Mouse (Mus musculus) hindbrain, embryonic 15.5 days (tissue): ENCODE data around the gene Atp6v1e2. TPM values are rescaled to one million over a fixed set of nuclear protein-coding genes. Genes with fewer than 3 reads are reported as not detected.

Source experiments
- ATAC-seq: fragments of 200-750 bp; cut with Nextera tagmentation; 2 replicates; pipeline ENCODE4 v1.8.0; 2017; ENCODE audit warnings: low read depth, moderate number of reproducible peaks, moderate TSS enrichment; ENCODE audit not compliant: low FRiP score
- H3K27ac ChIP-seq: fragments of 300-500 bp; sonication (generic); replicated peaks from 2 replicates; pipeline ENCODE4 v1.5.1; 2015; ENCODE audit warnings: mild to moderate bottlenecking, inconsistent platforms
- H3K27me3 ChIP-seq: fragments of 300-500 bp; sonication (generic); 2 replicates; pipeline ENCODE4 v1.6.1; 2015; ENCODE audit warnings: control low read depth, inconsistent platforms
- H3K36me3 ChIP-seq: fragments of 300-500 bp; sonication (generic); 2 replicates; pipeline ENCODE4 v1.6.1; 2015; ENCODE audit warnings: control low read depth, inconsistent platforms
- H3K4me1 ChIP-seq: fragments of 300-500 bp; sonication (generic); replicated peaks from 2 replicates; pipeline ENCODE4 v1.6.1; 2015; ENCODE audit warnings: control low read depth, inconsistent platforms
- H3K4me2 ChIP-seq: fragments of 300-500 bp; sonication (generic); 2 replicates; pipeline ENCODE4 v1.6.1; 2015; ENCODE audit warnings: moderate library complexity, mild to moderate bottlenecking, inconsistent platforms
- H3K4me3 ChIP-seq: fragments of 300-500 bp; sonication (generic); 2 replicates; pipeline ENCODE4 v1.5.1; 2015; ENCODE audit warnings: mild to moderate bottlenecking, inconsistent platforms
- H3K9ac ChIP-seq: fragments of 300-500 bp; sonication (generic); 2 replicates; pipeline ENCODE4 v1.6.1; 2015; ENCODE audit warnings: inconsistent platforms
- H3K9me3 ChIP-seq: fragments of 300-500 bp; sonication (generic); 2 replicates; pipeline ENCODE4 v1.6.1; 2016; ENCODE audit warnings: control low read depth, inconsistent platforms
- WGBS: fragments of 180-500 bp; shearing (Covaris S2); methylation state at CpG from one replicate; pipeline ENCODE4 v1.1.7; 2015; 5-methylcytosine and 5-hydroxymethylcytosine counted together
- polyA plus RNA-seq: library from polyadenylated mRNA; unstranded; fragments of >200 nt; fragmentation: Nextera tagmentation; extraction: Ambion mirVana; gene quantifications from 2 replicates; pipeline ENCODE4 v1.2.1, GENCODE M21; 2015

Gene Atp6v1e2
- polyA plus RNA-seq, 1 experiment from 2014 or later, result 0.16 TPM

- ATAC-seq, result no peak
- no peak overlapping the region for H3K4me3 ChIP-seq
- no peaks in the 10 kb centered on the region for H3K27me3 ChIP-seq
- no peak overlapping the region for H3K27ac ChIP-seq
- H3K9me3 ChIP-seq, result no peaks in the 10 kb centered on the region
- no peak overlapping the region for H3K4me2 ChIP-seq
- H3K4me1 ChIP-seq, result peaks cover 14% of the 10 kb centered on the region
- H3K36me3 ChIP-seq, result no peaks in the 10 kb centered on the region
- H3K9ac ChIP-seq, result no peak overlapping the region
- 93% methylated on average over 7 of the region's 7 CpGs for WGBS
Observed at GRCm38 (mm10) chr17:86971860-86972259, 24.2 kb upstream of the Atp6v1e2 start.

GRCm38 (mm10) chr17:86971036-86971435, 23.3 kb upstream of the Atp6v1e2 start:
- H3K9ac ChIP-seq, result no peak overlapping the region
- H3K36me3 ChIP-seq, result no peaks in the 10 kb centered on the region
- H3K4me1 ChIP-seq, result peaks cover 17% of the 10 kb centered on the region
- H3K27me3 ChIP-seq, result no peaks in the 10 kb centered on the region
- H3K4me3 ChIP-seq, result no peak overlapping the region
- no peak overlapping the region; the same call in 1 of the 2 replicates for H3K27ac ChIP-seq
- ATAC-seq, result no peak
- no peaks in the 10 kb centered on the region for H3K9me3 ChIP-seq
- WGBS, result 73% methylated on average over 5 of the region's 5 CpGs
- H3K4me2 ChIP-seq, result no peak overlapping the region

- Histone ChIP-seq H3K9me3 (no peaks in the 10 kb centered on the region), H3K36me3 (no peaks in the 10 kb centered on the region), H3K4me1 (peaks cover 25% of the 10 kb centered on the region), H3K4me3 (no peak overlapping the region), H3K27ac (no peak overlapping the region; the same call in 1 of the 2 replicates), H3K4me2 (no peak overlapping the region), H3K9ac (no peak overlapping the region), H3K27me3 (no peaks in the 10 kb centered on the region)
- no peak for ATAC-seq
- 90% methylated on average over 15 of the region's 15 CpGs for WGBS
Observed at GRCm38 (mm10) chr17:86970026-86970750, 22.5 kb upstream of the Atp6v1e2 start.

- 47% methylated on average over 5 of the region's 5 CpGs for WGBS
- H3K36me3 ChIP-seq, result no peaks in the 10 kb centered on the region
- no peaks in the 10 kb centered on the region for H3K27me3 ChIP-seq
- no peak overlapping the region for H3K4me3 ChIP-seq
- no peak overlapping the region for H3K9ac ChIP-seq
- H3K4me2 ChIP-seq, result no peak overlapping the region
- H3K9me3 ChIP-seq, result no peaks in the 10 kb centered on the region
- H3K27ac ChIP-seq, result no peak overlapping the region
- peaks cover 31% of the 10 kb centered on the region for H3K4me1 ChIP-seq
- no peak for ATAC-seq
Observed at GRCm38 (mm10) chr17:86969582-86969981, 21.9 kb upstream of the Atp6v1e2 start.

- no peak for ATAC-seq
Observed at GRCm38 (mm10) chr17:86968581-86968980, 20.9 kb upstream of the Atp6v1e2 start.

GRCm38 (mm10) chr17:86967536-86968525, 20.1 kb upstream of the Atp6v1e2 start:
- Histone ChIP-seq H3K27me3 (no peaks in the 10 kb centered on the region), H3K4me2 (no peak overlapping the region), H3K4me1 (peaks cover 42% of the 10 kb centered on the region), H3K9me3 (no peaks in the 10 kb centered on the region), H3K27ac (0 out of 2 replicates have a peak overlapping the region, but pooled peaks have one; percentile 43), H3K9ac (no peak overlapping the region), H3K36me3 (no peaks in the 10 kb centered on the region), H3K4me3 (no peak overlapping the region)
- no peak for ATAC-seq
- 81% methylated on average over 10 of the region's 10 CpGs for WGBS

More at GRCm38 (mm10) chr17:86968581-86968980, 20.9 kb upstream of the Atp6v1e2 start:
- no peak overlapping the region for H3K4me3 ChIP-seq
- H3K9ac ChIP-seq, result no peak overlapping the region
- no peaks in the 10 kb centered on the region for H3K36me3 ChIP-seq
- WGBS, result 94% methylated on average over 5 of the region's 5 CpGs
- H3K27me3 ChIP-seq, result no peaks in the 10 kb centered on the region
- H3K4me1 ChIP-seq, result peaks cover 41% of the 10 kb centered on the region
- no peak overlapping the region for H3K4me2 ChIP-seq
- H3K9me3 ChIP-seq, result no peaks in the 10 kb centered on the region
- H3K27ac ChIP-seq, result no peak overlapping the region

GRCm38 (mm10) chr17:86967048-86967447, 19.4 kb upstream of the Atp6v1e2 start:
- 91% methylated on average over 12 of the region's 12 CpGs for WGBS
- peaks cover 44% of the 10 kb centered on the region for H3K4me1 ChIP-seq
- H3K4me2 ChIP-seq, result no peak overlapping the region
- H3K27ac ChIP-seq, result no peak overlapping the region
- H3K36me3 ChIP-seq, result no peaks in the 10 kb centered on the region
- H3K4me3 ChIP-seq, result no peak overlapping the region
- no peak for ATAC-seq
- H3K9ac ChIP-seq, result no peak overlapping the region
- H3K27me3 ChIP-seq, result no peaks in the 10 kb centered on the region
- no peaks in the 10 kb centered on the region for H3K9me3 ChIP-seq

GRCm38 (mm10) chr17:86966040-86966439, 18.3 kb upstream of the Atp6v1e2 start:
- H3K9ac ChIP-seq, result no peak overlapping the region
- H3K9me3 ChIP-seq, result no peaks in the 10 kb centered on the region
- no peaks in the 10 kb centered on the region for H3K27me3 ChIP-seq
- no peak overlapping the region for H3K27ac ChIP-seq
- peaks cover 54% of the 10 kb centered on the region for H3K4me1 ChIP-seq
- WGBS, result 81% methylated on average over 10 of the region's 10 CpGs
- peak overlapping the region; percentile 75 for H3K4me2 ChIP-seq
- no peak overlapping the region for H3K4me3 ChIP-seq
- no peaks in the 10 kb centered on the region for H3K36me3 ChIP-seq
- no peak for ATAC-seq

GRCm38 (mm10) chr17:86965121-86965520, 17.4 kb upstream of the Atp6v1e2 start:
- Histone ChIP-seq H3K9me3 (no peaks in the 10 kb centered on the region), H3K27ac (peak overlapping the region; percentile 84), H3K36me3 (no peaks in the 10 kb centered on the region), H3K4me3 (peak overlapping the region; percentile 84), H3K4me2 (peak overlapping the region; percentile 75), H3K9ac (peak overlapping the region; percentile 32; the same call in 1 of the 2 replicates), H3K4me1 (peaks cover 60% of the 10 kb centered on the region), H3K27me3 (no peaks in the 10 kb centered on the region)
- WGBS, result 83% methylated on average over 8 of the region's 8 CpGs
- no peak for ATAC-seq

- Histone ChIP-seq H3K27ac (peak overlapping the region; percentile 84), H3K4me3 (peak overlapping the region; percentile 84), H3K4me1 (peaks cover 57% of the 10 kb centered on the region), H3K27me3 (no peaks in the 10 kb centered on the region), H3K9ac (peak overlapping the region; percentile 32; the same call in 1 of the 2 replicates), H3K36me3 (no peaks in the 10 kb centered on the region), H3K4me2 (peak overlapping the region; percentile 75), H3K9me3 (no peaks in the 10 kb centered on the region)
- 0% methylated on average over 10 of the region's 10 CpGs for WGBS
- ATAC-seq, result peak; percentile 70
Observed at GRCm38 (mm10) chr17:86964502-86964901, 16.8 kb upstream of the Atp6v1e2 start.

GRCm38 (mm10) chr17:86964041-86964440, 16.3 kb upstream of the Atp6v1e2 start:
- peaks cover 57% of the 10 kb centered on the region for H3K4me1 ChIP-seq
- H3K36me3 ChIP-seq, result no peaks in the 10 kb centered on the region
- no peaks in the 10 kb centered on the region for H3K9me3 ChIP-seq
- no peak for ATAC-seq
- H3K9ac ChIP-seq, result peak overlapping the region; percentile 82; the same call in 1 of the 2 replicates
- H3K27me3 ChIP-seq, result no peaks in the 10 kb centered on the region
- H3K4me3 ChIP-seq, result peak overlapping the region; percentile 84
- 1% methylated on average over 6 of the region's 6 CpGs for WGBS
- peak overlapping the region; percentile 84 for H3K27ac ChIP-seq
- peak overlapping the region; percentile 75 for H3K4me2 ChIP-seq

- Histone ChIP-seq H3K4me1 (peaks cover 55% of the 10 kb centered on the region), H3K9ac (peak overlapping the region; percentile 82), H3K9me3 (no peaks in the 10 kb centered on the region), H3K4me3 (peak overlapping the region; percentile 84), H3K4me2 (peak overlapping the region; percentile 75), H3K27me3 (no peaks in the 10 kb centered on the region), H3K36me3 (no peaks in the 10 kb centered on the region), H3K27ac (peak overlapping the region; percentile 84)
- peak; percentile 61 for ATAC-seq
- WGBS, result 2% methylated on average over 19 of the region's 26 CpGs
Observed at GRCm38 (mm10) chr17:86963586-86963902, 15.8 kb upstream of the Atp6v1e2 start.
